Mouse (Mus musculus) heart, postnatal 0 days (tissue): ENCODE data around the gene Dlg2.

Source experiments
- CTCF ChIP-seq: IDR thresholded peaks from 2 replicates; pipeline ENCODE4 v1.5.1; 2016; ENCODE audit warnings: antibody characterized with exemption, control low read depth, low read depth
- EP300 ChIP-seq: IDR thresholded peaks from 2 replicates; pipeline ENCODE4 v1.6.1; 2016; ENCODE audit warnings: antibody characterized with exemption, low read depth

DNA sequence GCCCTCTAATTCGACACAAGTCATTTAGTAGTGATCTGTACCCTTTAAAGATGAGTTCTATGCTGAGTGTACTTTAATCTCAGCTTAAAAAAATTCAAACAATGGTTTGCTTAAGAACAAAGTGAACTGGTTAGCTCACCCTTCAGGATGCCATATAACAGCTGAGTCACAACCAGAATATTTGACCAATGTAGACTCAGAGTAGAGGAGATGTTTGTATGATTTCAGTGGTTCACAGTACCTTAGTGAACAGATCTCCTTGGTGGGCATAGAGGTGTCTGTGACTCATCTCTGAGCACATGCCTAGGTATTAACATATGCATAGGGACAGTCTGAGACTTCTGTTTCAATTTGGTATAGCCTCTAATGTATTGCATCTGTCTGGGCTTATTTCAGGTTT lies 2002.7 kb downstream of the Dlg2 start:
- no peak for TF ChIP-seq EP300
- no peak for TF ChIP-seq CTCF
